Mouse (Mus musculus): ENCODE measurements at regions not wholly inside any gene's neighbourhood (a gene's known extent, or its start where the extent isn't known, plus 50 kb on each side); places are given as distances from the start of the nearest gene placed in this dataset.

- intact Hi-C loops (cut with DNase I): no loop called here
These were observed 5024.1 kb upstream of the Gm7489 start for GRCm38 (mm10) chr15:48860627-48861026.

DNA sequence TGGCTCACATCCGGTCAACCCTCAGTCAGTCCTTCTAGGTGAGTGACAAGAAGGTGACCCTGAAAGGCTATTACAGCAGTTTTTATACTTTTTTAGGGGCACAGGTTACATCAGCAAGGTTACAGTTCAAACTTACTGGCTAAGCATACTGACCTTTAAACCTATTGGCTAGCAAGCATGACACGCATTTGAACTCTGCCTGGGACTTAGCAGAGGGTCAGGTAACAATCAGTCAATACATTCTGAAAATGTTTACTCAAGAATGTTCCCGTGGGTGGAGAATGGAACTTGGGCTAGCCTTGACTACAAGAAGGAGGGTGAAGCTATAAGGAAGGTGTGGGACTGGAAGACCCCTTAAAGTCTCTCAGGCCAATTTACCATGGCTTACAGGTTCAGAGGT, 4986.2 kb upstream of the Gm7489 start:
- intact Hi-C loops (cut with DNase I): no loop called here
- no peak for DNase-seq

More at GRCm38 (mm10) chr15:48860627-48861026, 5024.1 kb upstream of the Gm7489 start:
- DNase-seq: no peak

GRCm38 (mm10) chr15:48904687-48905086, 4980.0 kb upstream of the Gm7489 start:
- DNase-seq: no peak

DNA sequence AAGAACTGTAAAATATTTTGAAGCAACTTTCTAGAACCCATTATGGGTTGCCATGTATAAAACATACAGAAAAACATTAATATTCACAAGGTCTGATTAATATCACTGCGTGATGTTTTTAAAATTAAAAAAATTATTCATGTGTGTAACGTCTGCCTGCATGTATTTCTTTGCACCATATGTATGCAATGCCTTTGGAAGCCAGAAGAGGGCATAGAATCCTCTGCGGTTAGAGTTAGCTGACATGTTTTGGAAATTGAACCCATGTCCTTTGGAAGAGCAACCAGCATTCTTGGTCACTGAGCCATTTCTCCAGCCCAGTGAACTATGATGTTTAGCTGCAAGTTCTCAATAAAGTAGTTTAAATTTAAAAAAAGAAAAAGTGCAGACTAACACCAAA, 4958.8 kb upstream of the Gm7489 start:
- intact Hi-C loops (cut with DNase I): loop anchor here (10.0 kb wide), 1 partner anchor 339 kb away; no protein-coding TSS in a partner anchor
- no peak for DNase-seq

More at GRCm38 (mm10) chr15:48904687-48905086, 4980.0 kb upstream of the Gm7489 start:
- intact Hi-C loops (cut with DNase I): no loop called here

DNA sequence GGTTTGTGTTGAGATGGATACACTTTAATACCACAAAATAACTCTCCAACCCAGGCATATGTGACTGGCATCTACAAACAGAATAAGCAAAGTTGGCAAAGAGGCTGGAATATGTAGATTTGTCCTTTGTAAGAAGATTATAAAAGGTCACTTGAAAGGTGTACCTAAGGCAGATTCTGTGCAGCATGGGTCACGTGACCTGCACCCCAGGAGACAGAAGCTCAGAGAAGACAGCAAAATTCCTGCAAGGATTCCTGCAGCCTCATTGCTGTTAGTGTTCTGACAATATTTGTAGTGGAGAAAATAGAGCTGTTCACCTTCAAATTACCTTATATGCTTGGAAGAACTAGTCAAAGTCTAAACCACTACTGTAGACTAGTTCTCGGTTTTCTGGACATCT, 4938.6 kb upstream of the Gm7489 start:
- intact Hi-C loops (cut with DNase I): no loop called here

DNA sequence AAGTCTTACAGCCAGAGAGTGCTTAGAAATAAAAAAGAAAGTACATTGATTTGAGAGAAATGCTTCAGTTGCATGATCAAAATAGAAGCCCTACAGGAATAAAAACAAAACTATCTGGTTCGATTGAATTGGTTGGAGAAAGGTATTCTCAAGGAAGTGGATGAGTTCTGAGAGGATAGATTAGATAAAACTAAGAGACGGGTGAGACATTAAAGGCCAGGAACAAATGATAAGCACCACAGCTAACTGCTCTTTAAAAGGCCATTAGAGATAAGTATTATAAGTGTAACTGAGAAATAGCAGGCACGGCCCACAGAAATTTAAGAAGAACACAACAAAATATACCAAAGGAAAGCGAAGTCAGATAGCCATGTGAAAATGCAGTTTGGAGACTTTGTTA, 4908.5 kb upstream of the Gm7489 start:
- DNase-seq: no peak
- intact Hi-C loops (cut with DNase I): no loop called here

More for the DNA sequence above, 4938.6 kb upstream of the Gm7489 start:
- DNase-seq: no peak

GRCm38 (mm10) chr15:48976583-48976982, 4908.1 kb upstream of the Gm7489 start:
- intact Hi-C loops (cut with DNase I): no loop called here
- DNase-seq: no peak
